Mouse (Mus musculus): ENCODE measurements around the gene Col27a1. TPM values are rescaled to one million over a fixed set of nuclear protein-coding genes. Genes with fewer than 3 reads are reported as not detected.
A peak's percentile ranks its signal among the peaks of the same experiment; 100 is the strongest.

Gene Col27a1
- total RNA-seq (2021) = 1 to 10 TPM; 3.3 to 4.0 TPM

GRCm38 (mm10) chr4:63213907-63214621, at the start of gene Col27a1:
Col27a1 (plus strand) TSS chr4:63214004.
- intact Hi-C loops (cut with DNase I) = no loop called here
- no peak for DNase-seq (ENCODE audit: low spot score in 2 of 2)

GRCm38 (mm10) chr4:63165636-63166035, 48.2 kb upstream of the Col27a1 start:
- intact Hi-C loops (cut with DNase I) = no loop called here
- DNase-seq (ENCODE audit: low spot score in 2 of 2) = no peak

- no peak for DNase-seq (ENCODE audit: low spot score in 2 of 2)
- intact Hi-C loops (cut with DNase I) = no loop called here
Measured at GRCm38 (mm10) chr4:63166323-63166722, 47.5 kb upstream of the Col27a1 start.

- intact Hi-C loops (cut with DNase I) = no loop called here
- DNase-seq (ENCODE audit: low spot score in 2 of 2) = no peak
Measured at GRCm38 (mm10) chr4:63170061-63170460, 43.7 kb upstream of the Col27a1 start.

GRCm38 (mm10) chr4:63171122-63171521, 42.7 kb upstream of the Col27a1 start:
- intact Hi-C loops (cut with DNase I) = no loop called here
- no peak for DNase-seq (ENCODE audit: low spot score in 2 of 2)

- intact Hi-C loops (cut with DNase I) = no loop called here
- DNase-seq (ENCODE audit: low spot score in 2 of 2) = no peak
Measured at GRCm38 (mm10) chr4:63171969-63172685, 41.7 kb upstream of the Col27a1 start, which contains the start of gene Kif12. Kif12 (minus strand) TSS chr4:63172131.

- intact Hi-C loops (cut with DNase I) = loop anchor here (1.0 to 5.0 kb wide), 3 partner anchors 126 to 226 kb away; no protein-coding TSS in a partner anchor
Measured at GRCm38 (mm10) chr4:63181556-63181955, 32.2 kb upstream of the Col27a1 start.

GRCm38 (mm10) chr4:63186281-63186870, 27.4 kb upstream of the Col27a1 start:
- peak in 1 of 2 experiments; percentile 15 for DNase-seq (ENCODE audit: low spot score in 2 of 2)
- intact Hi-C loops (cut with DNase I) = no loop called here

More at GRCm38 (mm10) chr4:63181556-63181955, 32.2 kb upstream of the Col27a1 start:
- peak; percentile 66 to 72 for DNase-seq (ENCODE audit: low spot score in 2 of 2)

- intact Hi-C loops (cut with DNase I) = no loop called here
- DNase-seq (ENCODE audit: low spot score in 2 of 2) = no peak
Measured at GRCm38 (mm10) chr4:63191641-63192040, 22.2 kb upstream of the Col27a1 start.

GRCm38 (mm10) chr4:63194366-63194765, 19.4 kb upstream of the Col27a1 start:
- intact Hi-C loops (cut with DNase I) = no loop called here
- DNase-seq (ENCODE audit: low spot score in 2 of 2) = no peak

- intact Hi-C loops (cut with DNase I) = no loop called here
- no peak for DNase-seq (ENCODE audit: low spot score in 2 of 2)
Measured at GRCm38 (mm10) chr4:63199366-63199765, 14.4 kb upstream of the Col27a1 start.

- no peak for DNase-seq (ENCODE audit: low spot score in 2 of 2)
- intact Hi-C loops (cut with DNase I) = no loop called here
Measured at GRCm38 (mm10) chr4:63203874-63204273, 9.9 kb upstream of the Col27a1 start.

GRCm38 (mm10) chr4:63205583-63205982, 8.2 kb upstream of the Col27a1 start:
- intact Hi-C loops (cut with DNase I) = no loop called here
- DNase-seq (ENCODE audit: low spot score in 2 of 2) = peak; percentile 32 to 65

- intact Hi-C loops (cut with DNase I) = loop anchor here (1.0 to 5.0 kb wide), 2 partner anchors 77 to 92 kb away; no protein-coding TSS in a partner anchor
Measured at GRCm38 (mm10) chr4:63215185-63215992, 1.6 kb downstream of the Col27a1 start.

GRCm38 (mm10) chr4:63215993-63216531, 2.3 kb downstream of the Col27a1 start:
- intact Hi-C loops (cut with DNase I) = loop anchor here (1.0 to 5.0 kb wide), 2 partner anchors 76 to 91 kb away; no protein-coding TSS in a partner anchor
- no peak for DNase-seq (ENCODE audit: low spot score in 2 of 2)

More at GRCm38 (mm10) chr4:63215185-63215992, 1.6 kb downstream of the Col27a1 start:
- peak; percentile 62 to 79 for DNase-seq (ENCODE audit: low spot score in 2 of 2)

GRCm38 (mm10) chr4:63216566-63216965, 2.8 kb downstream of the Col27a1 start:
- DNase-seq (ENCODE audit: low spot score in 2 of 2) = no peak
- intact Hi-C loops (cut with DNase I) = loop anchor here (5.0 kb wide), 1 partner anchor 76 kb away; no protein-coding TSS in a partner anchor

GRCm38 (mm10) chr4:63217513-63217912, 3.7 kb downstream of the Col27a1 start:
- intact Hi-C loops (cut with DNase I) = loop anchor here (5.0 kb wide), 1 partner anchor 75 kb away; no protein-coding TSS in a partner anchor
- DNase-seq (ENCODE audit: low spot score in 2 of 2) = no peak

GRCm38 (mm10) chr4:63219059-63219458, 5.3 kb downstream of the Col27a1 start:
- intact Hi-C loops (cut with DNase I) = loop anchor here (5.0 kb wide), 1 partner anchor 73 kb away; no protein-coding TSS in a partner anchor
- DNase-seq (ENCODE audit: low spot score in 2 of 2) = no peak

- intact Hi-C loops (cut with DNase I) = loop anchor here (5.0 kb wide), 1 partner anchor 73 kb away; no protein-coding TSS in a partner anchor
- DNase-seq (ENCODE audit: low spot score in 2 of 2) = peak in 1 of 2 experiments; percentile 71
Measured at GRCm38 (mm10) chr4:63219635-63220034, 5.8 kb downstream of the Col27a1 start.

All from left cerebral cortex, postnatal 25 days (tissue).